Mouse (Mus musculus): Measurements from ENCODE around the gene Slc4a2. TPM values are rescaled to one million over a fixed set of nuclear protein-coding genes. Genes with fewer than 3 reads are reported as not detected.

Gene Slc4a2
- polyA plus RNA-seq (2015; fragmentation: Nextera tagmentation; extraction: Ambion mirVana): 9.5 and 12.6 TPM in 2 replicates

- under 1% methylated on average over 46 of the region's 46 CpGs for WGBS (ENCODE audit: insufficient replicate concordance)
- Histone ChIP-seq H3K27me3 (ENCODE audit: control insufficient read depth, insufficient read depth, low read depth, low read length) (no peaks in the 10 kb centered on the region), H3K36me3 (ENCODE audit: control insufficient read depth, insufficient read depth) (no peaks in the 10 kb centered on the region), H3K4me3 (ENCODE audit: low read depth, low read length) (peak within 1 kb of the TSS; percentile 74), H3K9ac (ENCODE audit: low read depth, low read length) (peak within 1 kb of the TSS; percentile 82), H3K27ac (ENCODE audit: low read length) (peak within 1 kb of the TSS; percentile 94), H3K4me1 (ENCODE audit: control insufficient read depth, low read depth, low read length) (peaks cover 37% of the 10 kb centered on the region), H3K9me3 (replicated peaks; ENCODE audit: control insufficient read depth, low read length) (no peaks in the 10 kb centered on the region), H3K4me2 (ENCODE audit: low read depth, low read length) (peak within 1 kb of the TSS; percentile 89)
- peak; percentile 92 for ATAC-seq (ENCODE audit: low read depth)
Measured at GRCm38 (mm10) chr5:24423129-24424003, at the start of gene Slc4a2, which contains the start of gene Cdk5. Slc4a2 (plus strand) TSS chr5:24423837. Cdk5 (minus strand) TSS chr5:24423530.

DNA sequence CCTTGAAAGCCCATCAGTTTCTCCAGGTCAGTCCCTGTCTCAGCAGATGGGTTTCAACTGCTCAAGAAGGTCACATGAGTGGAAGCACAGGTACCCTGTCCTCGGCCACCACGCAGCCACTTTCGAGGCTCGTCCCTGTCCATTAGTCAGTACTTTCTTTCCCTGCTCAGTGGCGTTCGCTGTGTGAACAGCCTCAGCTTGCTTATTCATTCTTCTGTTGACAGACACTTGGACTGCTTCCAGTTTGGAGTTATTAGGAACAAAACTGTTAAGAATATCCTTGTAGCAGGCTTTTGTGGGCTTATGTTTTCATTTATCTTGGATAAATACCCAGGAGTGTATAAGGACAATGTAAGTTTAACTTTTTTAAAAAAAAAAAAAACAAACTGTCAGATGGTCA, 49.4 kb upstream of the Slc4a2 start:
- Histone ChIP-seq H3K4me1 (ENCODE audit: control insufficient read depth, low read depth, low read length) (no peaks in the 10 kb centered on the region), H3K36me3 (ENCODE audit: control insufficient read depth, insufficient read depth) (no peaks in the 10 kb centered on the region), H3K27me3 (ENCODE audit: control insufficient read depth, insufficient read depth, low read depth, low read length) (no peaks in the 10 kb centered on the region), H3K4me3 (ENCODE audit: low read depth, low read length) (no peak overlapping the region), H3K9ac (ENCODE audit: low read depth, low read length) (no peak overlapping the region), H3K9me3 (replicated peaks; ENCODE audit: control insufficient read depth, low read length) (no peaks in the 10 kb centered on the region), H3K27ac (ENCODE audit: low read length) (no peak overlapping the region), H3K4me2 (ENCODE audit: low read depth, low read length) (no peak overlapping the region)
- WGBS (ENCODE audit: insufficient replicate concordance): 65% methylated on average over 6 of the region's 6 CpGs
- ATAC-seq (ENCODE audit: low read depth): no peak

GRCm38 (mm10) chr5:24374666-24375328, 48.8 kb upstream of the Slc4a2 start:
- H3K9ac ChIP-seq (ENCODE audit: low read depth, low read length): no peak overlapping the region
- no peaks in the 10 kb centered on the region for H3K4me1 ChIP-seq (ENCODE audit: control insufficient read depth, low read depth, low read length)
- no peak overlapping the region for H3K4me3 ChIP-seq (ENCODE audit: low read depth, low read length)
- no peaks in the 10 kb centered on the region for H3K9me3 ChIP-seq (replicated peaks; ENCODE audit: control insufficient read depth, low read length)
- H3K36me3 ChIP-seq (ENCODE audit: control insufficient read depth, insufficient read depth): no peaks in the 10 kb centered on the region
- no peak overlapping the region for H3K27ac ChIP-seq (ENCODE audit: low read length)
- no peak for ATAC-seq (ENCODE audit: low read depth)
- WGBS (ENCODE audit: insufficient replicate concordance): 57% methylated on average over 7 of the region's 7 CpGs
- no peaks in the 10 kb centered on the region for H3K27me3 ChIP-seq (ENCODE audit: control insufficient read depth, insufficient read depth, low read depth, low read length)
- no peak overlapping the region for H3K4me2 ChIP-seq (ENCODE audit: low read depth, low read length)

DNA sequence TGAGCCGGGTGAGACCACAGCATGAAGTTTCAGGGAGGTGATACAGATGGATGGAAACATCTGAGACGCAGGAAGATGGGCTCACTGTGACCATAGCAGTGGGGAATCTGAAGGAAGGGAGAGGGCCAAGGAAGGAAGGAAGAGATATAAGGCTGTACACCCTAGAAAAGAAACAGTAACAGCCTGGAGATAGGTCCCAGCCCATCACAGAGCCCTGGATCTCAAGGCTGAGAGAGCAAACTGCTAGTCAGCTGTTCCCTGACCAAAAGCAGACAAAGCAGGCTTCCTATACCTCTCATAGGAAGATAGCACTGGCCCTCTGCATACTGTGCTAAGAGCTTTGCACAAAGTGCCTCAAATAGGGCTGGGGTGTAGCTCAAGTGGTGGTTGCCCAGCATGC, 44.9 kb upstream of the Slc4a2 start:
- ATAC-seq (ENCODE audit: low read depth): no peak
- 47% methylated on average over 2 of the region's 2 CpGs for WGBS (ENCODE audit: insufficient replicate concordance)
- H3K4me2 ChIP-seq (ENCODE audit: low read depth, low read length): no peak overlapping the region
- no peaks in the 10 kb centered on the region for H3K36me3 ChIP-seq (ENCODE audit: control insufficient read depth, insufficient read depth)
- no peak overlapping the region for H3K27ac ChIP-seq (ENCODE audit: low read length)
- no peaks in the 10 kb centered on the region for H3K9me3 ChIP-seq (replicated peaks; ENCODE audit: control insufficient read depth, low read length)
- no peak overlapping the region for H3K4me3 ChIP-seq (ENCODE audit: low read depth, low read length)
- H3K27me3 ChIP-seq (ENCODE audit: control insufficient read depth, insufficient read depth, low read depth, low read length): no peaks in the 10 kb centered on the region; the same call in 1 of the 2 replicates
- peaks cover 10% of the 10 kb centered on the region for H3K4me1 ChIP-seq (ENCODE audit: control insufficient read depth, low read depth, low read length)
- H3K9ac ChIP-seq (ENCODE audit: low read depth, low read length): no peak overlapping the region

DNA sequence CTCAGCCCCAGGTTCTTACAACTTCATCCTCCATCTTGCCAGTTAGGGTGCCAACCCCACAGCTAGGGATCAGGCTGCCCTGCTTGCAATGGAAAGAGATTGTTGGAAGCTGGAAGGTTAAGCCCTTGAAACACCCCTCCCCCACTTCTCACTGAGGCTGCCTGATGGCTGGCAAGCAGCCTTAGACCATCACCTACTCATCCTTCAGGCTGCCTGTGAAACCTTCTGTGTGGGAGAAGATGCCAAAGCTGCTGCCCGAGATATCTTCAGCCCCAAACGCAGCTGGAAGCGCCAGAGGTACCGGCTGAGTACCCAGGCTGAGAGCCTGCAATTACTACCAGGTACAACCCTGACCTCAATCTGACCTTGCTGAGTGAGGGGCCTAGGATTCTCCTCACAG, 44.1 kb upstream of the Slc4a2 start:
- no peak overlapping the region for H3K9ac ChIP-seq (ENCODE audit: low read depth, low read length)
- no peak overlapping the region for H3K4me2 ChIP-seq (ENCODE audit: low read depth, low read length)
- peaks cover 17% of the 10 kb centered on the region for H3K4me1 ChIP-seq (ENCODE audit: control insufficient read depth, low read depth, low read length)
- 67% methylated on average over 4 of the region's 4 CpGs for WGBS (ENCODE audit: insufficient replicate concordance)
- H3K4me3 ChIP-seq (ENCODE audit: low read depth, low read length): no peak overlapping the region
- no peak for ATAC-seq (ENCODE audit: low read depth)
- no peaks in the 10 kb centered on the region; the same call in 1 of the 2 replicates for H3K27me3 ChIP-seq (ENCODE audit: control insufficient read depth, insufficient read depth, low read depth, low read length)
- no peak overlapping the region for H3K27ac ChIP-seq (ENCODE audit: low read length)
- no peaks in the 10 kb centered on the region for H3K36me3 ChIP-seq (ENCODE audit: control insufficient read depth, insufficient read depth)
- no peaks in the 10 kb centered on the region for H3K9me3 ChIP-seq (replicated peaks; ENCODE audit: control insufficient read depth, low read length)

GRCm38 (mm10) chr5:24380499-24380898, 43.1 kb upstream of the Slc4a2 start:
- Histone ChIP-seq H3K4me3 (ENCODE audit: low read depth, low read length) (no peak overlapping the region), H3K4me2 (ENCODE audit: low read depth, low read length) (no peak overlapping the region), H3K27ac (ENCODE audit: low read length) (no peak overlapping the region), H3K9ac (ENCODE audit: low read depth, low read length) (no peak overlapping the region), H3K27me3 (ENCODE audit: control insufficient read depth, insufficient read depth, low read depth, low read length) (no peaks in the 10 kb centered on the region; the same call in 1 of the 2 replicates), H3K9me3 (replicated peaks; ENCODE audit: control insufficient read depth, low read length) (no peaks in the 10 kb centered on the region), H3K36me3 (ENCODE audit: control insufficient read depth, insufficient read depth) (no peaks in the 10 kb centered on the region), H3K4me1 (ENCODE audit: control insufficient read depth, low read depth, low read length) (peaks cover 17% of the 10 kb centered on the region)
- no peak for ATAC-seq (ENCODE audit: low read depth)
- 61% methylated on average over 4 of the region's 4 CpGs for WGBS (ENCODE audit: insufficient replicate concordance)

GRCm38 (mm10) chr5:24381486-24381885, 42.2 kb upstream of the Slc4a2 start:
- 65% methylated on average over 6 of the region's 6 CpGs for WGBS (ENCODE audit: insufficient replicate concordance)
- H3K27ac ChIP-seq (ENCODE audit: low read length): no peak overlapping the region
- H3K4me1 ChIP-seq (ENCODE audit: control insufficient read depth, low read depth, low read length): peaks cover 17% of the 10 kb centered on the region
- H3K9ac ChIP-seq (ENCODE audit: low read depth, low read length): no peak overlapping the region
- peaks cover 4% of the 10 kb centered on the region for H3K27me3 ChIP-seq (ENCODE audit: control insufficient read depth, insufficient read depth, low read depth, low read length)
- no peaks in the 10 kb centered on the region for H3K9me3 ChIP-seq (replicated peaks; ENCODE audit: control insufficient read depth, low read length)
- H3K4me3 ChIP-seq (ENCODE audit: low read depth, low read length): no peak overlapping the region
- H3K4me2 ChIP-seq (ENCODE audit: low read depth, low read length): no peak overlapping the region
- H3K36me3 ChIP-seq (ENCODE audit: control insufficient read depth, insufficient read depth): no peaks in the 10 kb centered on the region
- ATAC-seq (ENCODE audit: low read depth): no peak

DNA sequence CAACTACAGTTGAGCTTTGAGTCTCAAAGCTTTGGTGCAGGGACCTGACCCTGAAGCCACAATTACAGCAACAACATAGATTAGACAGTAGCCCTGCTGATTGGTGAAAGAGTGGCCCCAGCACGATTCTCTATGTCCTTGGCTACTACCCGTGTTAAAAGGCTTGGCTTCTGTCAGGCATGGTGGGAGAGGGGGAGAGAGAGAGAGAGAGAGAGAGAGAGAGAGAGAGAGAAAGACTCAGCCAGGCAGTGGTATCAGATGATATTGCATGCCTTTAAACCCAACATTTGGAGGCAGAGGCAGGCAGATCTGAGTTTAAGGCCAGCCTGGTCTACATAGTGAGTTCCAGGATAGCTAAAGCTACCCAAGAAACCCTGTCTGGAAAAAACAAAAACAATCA, 41.6 kb upstream of the Slc4a2 start:
- peaks cover 17% of the 10 kb centered on the region for H3K4me1 ChIP-seq (ENCODE audit: control insufficient read depth, low read depth, low read length)
- H3K36me3 ChIP-seq (ENCODE audit: control insufficient read depth, insufficient read depth): no peaks in the 10 kb centered on the region
- H3K27me3 ChIP-seq (ENCODE audit: control insufficient read depth, insufficient read depth, low read depth, low read length): peaks cover 10% of the 10 kb centered on the region
- H3K27ac ChIP-seq (ENCODE audit: low read length): no peak overlapping the region
- ATAC-seq (ENCODE audit: low read depth): no peak
- no peak overlapping the region for H3K9ac ChIP-seq (ENCODE audit: low read depth, low read length)
- H3K9me3 ChIP-seq (replicated peaks; ENCODE audit: control insufficient read depth, low read length): no peaks in the 10 kb centered on the region
- H3K4me3 ChIP-seq (ENCODE audit: low read depth, low read length): no peak overlapping the region
- H3K4me2 ChIP-seq (ENCODE audit: low read depth, low read length): no peak overlapping the region
- WGBS (ENCODE audit: insufficient replicate concordance): 42% methylated on average over 2 of the region's 2 CpGs

Data from liver, embryonic 16.5 days (tissue).